Mouse (Mus musculus): ENCODE measurements at regions not wholly inside any gene's neighbourhood (a gene's known extent, or its start where the extent isn't known, plus 50 kb on each side); places are given as distances from the start of the nearest gene placed in this dataset.

DNA sequence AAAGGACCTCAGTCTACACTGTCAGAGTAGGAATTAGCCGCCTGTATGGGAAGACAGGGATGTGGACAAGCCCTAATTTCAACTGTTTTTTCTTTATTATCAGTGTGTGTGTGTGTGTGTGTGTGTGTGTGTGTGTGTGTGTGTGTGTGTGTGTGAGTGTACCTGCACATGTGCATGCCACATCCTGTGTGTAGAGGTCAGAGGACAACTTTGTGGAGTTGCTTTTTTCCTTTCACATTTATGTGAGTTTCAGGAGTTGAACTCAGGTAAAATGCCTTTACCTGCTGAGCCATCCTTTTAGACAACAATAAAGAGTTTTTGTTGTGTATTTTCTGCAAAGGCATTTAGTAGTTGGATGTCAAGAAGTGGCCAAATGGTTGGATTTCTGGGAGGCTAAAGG lies 2606.8 kb downstream of the Gm37988 start:
- H3K9me3 ChIP-seq (ENCODE audit: control insufficient read depth, low read length) = no peaks in the 10 kb centered on the region
- H3K4me1 ChIP-seq (replicated peaks; ENCODE audit: control insufficient read depth, insufficient read depth, low read length) = no peaks in the 10 kb centered on the region
- H3K36me3 ChIP-seq (ENCODE audit: control insufficient read depth, insufficient read depth, low read length) = no peaks in the 10 kb centered on the region
- no peak overlapping the region for H3K4me2 ChIP-seq
- H3K27ac ChIP-seq (ENCODE audit: low read depth, low read length) = no peak overlapping the region
- DNase-seq (ENCODE audit: low spot score) (no peak), ATAC-seq (replicated peaks; ENCODE audit: low FRiP score) (no peak)
- H3K4me3 ChIP-seq (ENCODE audit: low read depth, low read length) = no peak overlapping the region
- no peak overlapping the region for H3K9ac ChIP-seq (ENCODE audit: low read depth, low read length)
- WGBS = 85% methylated on average over 1 of the region's 1 CpGs
- H3K27me3 ChIP-seq (replicated peaks; ENCODE audit: control insufficient read depth, insufficient read depth, low read length) = no peaks in the 10 kb centered on the region

DNA sequence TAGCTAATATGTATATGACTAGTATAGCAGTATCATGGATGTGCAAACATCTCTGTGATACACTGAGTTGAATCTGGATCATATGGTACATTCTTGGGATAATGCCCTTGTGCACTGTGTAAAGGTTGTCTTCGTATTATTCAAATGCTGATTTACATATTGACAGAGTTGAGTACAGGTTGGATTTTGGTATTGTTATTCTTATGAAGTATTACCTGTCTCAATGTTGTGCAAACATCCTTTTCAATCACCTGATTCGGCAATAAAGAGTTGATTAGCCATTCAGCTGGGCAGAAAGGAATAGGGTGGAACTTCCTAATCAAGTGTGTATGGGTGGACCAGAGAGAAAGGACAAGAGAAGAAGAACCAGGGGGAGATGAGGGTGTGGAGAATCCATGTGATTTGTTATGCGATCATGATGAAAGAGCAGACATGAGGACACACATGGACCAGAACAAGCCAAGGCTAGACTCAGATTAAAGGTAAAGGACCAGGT lies 2644.0 kb downstream of the Gm37988 start:
- no peaks in the 10 kb centered on the region for H3K36me3 ChIP-seq (ENCODE audit: control insufficient read depth, insufficient read depth, low read length)
- no peaks in the 10 kb centered on the region for H3K9me3 ChIP-seq (ENCODE audit: control insufficient read depth, low read length)
- WGBS = 81% methylated on average over 3 of the region's 3 CpGs
- H3K4me3 ChIP-seq (ENCODE audit: low read depth, low read length) = no peak overlapping the region
- H3K27me3 ChIP-seq (replicated peaks; ENCODE audit: control insufficient read depth, insufficient read depth, low read length) = no peaks in the 10 kb centered on the region
- H3K4me1 ChIP-seq (replicated peaks; ENCODE audit: control insufficient read depth, insufficient read depth, low read length) = no peaks in the 10 kb centered on the region
- H3K9ac ChIP-seq (ENCODE audit: low read depth, low read length) = no peak overlapping the region
- DNase-seq (ENCODE audit: low spot score) (no peak), ATAC-seq (replicated peaks; ENCODE audit: low FRiP score) (no peak)
- H3K4me2 ChIP-seq = no peak overlapping the region
- H3K27ac ChIP-seq (ENCODE audit: low read depth, low read length) = no peak overlapping the region

DNA sequence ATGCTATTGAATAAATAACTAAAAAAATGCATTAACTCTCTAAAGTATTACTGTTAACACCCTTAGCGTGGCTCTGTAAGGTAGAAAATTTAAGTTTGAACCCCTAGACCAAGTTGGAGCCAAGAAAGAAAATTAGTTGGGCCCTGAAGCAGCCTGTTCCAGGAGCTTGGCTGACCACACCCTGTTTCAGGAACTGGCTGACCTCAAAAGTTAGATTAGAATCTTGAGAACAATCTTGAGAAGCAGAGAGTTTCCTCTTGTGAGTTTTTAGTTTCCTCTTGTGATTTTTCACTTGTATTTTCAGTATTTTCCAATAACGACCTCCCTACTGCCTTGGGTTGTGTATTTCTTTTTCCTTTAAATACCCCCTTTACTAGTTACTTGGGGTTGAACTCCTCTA lies 2647.2 kb downstream of the Gm37988 start:
- H3K36me3 ChIP-seq (ENCODE audit: control insufficient read depth, insufficient read depth, low read length) = no peaks in the 10 kb centered on the region
- H3K4me2 ChIP-seq = no peak overlapping the region
- ATAC-seq (replicated peaks; ENCODE audit: low FRiP score) (no peak), DNase-seq (ENCODE audit: low spot score) (no peak)
- H3K27ac ChIP-seq (ENCODE audit: low read depth, low read length) = no peak overlapping the region
- no peaks in the 10 kb centered on the region for H3K9me3 ChIP-seq (ENCODE audit: control insufficient read depth, low read length)
- H3K9ac ChIP-seq (ENCODE audit: low read depth, low read length) = no peak overlapping the region
- H3K4me3 ChIP-seq (ENCODE audit: low read depth, low read length) = no peak overlapping the region
- H3K27me3 ChIP-seq (replicated peaks; ENCODE audit: control insufficient read depth, insufficient read depth, low read length) = no peaks in the 10 kb centered on the region
- 43% methylated on average over 2 of the region's 2 CpGs for WGBS
- no peaks in the 10 kb centered on the region for H3K4me1 ChIP-seq (replicated peaks; ENCODE audit: control insufficient read depth, insufficient read depth, low read length)

DNA sequence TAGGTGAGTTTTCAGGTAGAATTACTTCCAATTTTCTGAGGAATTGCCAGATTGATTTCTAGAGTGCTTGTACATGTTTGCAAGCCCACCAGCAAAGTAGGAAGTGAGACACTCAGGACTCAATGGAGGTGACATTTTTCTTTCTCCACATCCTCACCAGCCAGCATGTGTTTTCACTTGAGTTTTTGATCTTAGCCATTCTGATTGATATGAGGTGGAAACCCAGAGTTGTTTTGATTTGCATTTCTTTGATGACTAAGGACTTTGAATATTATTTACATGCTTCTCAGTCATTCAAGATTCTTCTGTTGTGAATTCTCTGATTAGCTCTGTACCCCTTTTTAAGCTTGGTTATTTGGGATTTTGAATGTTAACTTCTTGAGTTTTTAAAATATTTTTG lies 2650.2 kb downstream of the Gm37988 start:
- Histone ChIP-seq H3K36me3 (ENCODE audit: control insufficient read depth, insufficient read depth, low read length) (no peaks in the 10 kb centered on the region), H3K9me3 (ENCODE audit: control insufficient read depth, low read length) (no peaks in the 10 kb centered on the region), H3K27ac (ENCODE audit: low read depth, low read length) (no peak overlapping the region), H3K4me3 (ENCODE audit: low read depth, low read length) (no peak overlapping the region), H3K4me1 (replicated peaks; ENCODE audit: control insufficient read depth, insufficient read depth, low read length) (no peaks in the 10 kb centered on the region), H3K9ac (ENCODE audit: low read depth, low read length) (no peak overlapping the region), H3K27me3 (replicated peaks; ENCODE audit: control insufficient read depth, insufficient read depth, low read length) (no peaks in the 10 kb centered on the region), H3K4me2 (no peak overlapping the region)
- ATAC-seq (replicated peaks; ENCODE audit: low FRiP score) (no peak), DNase-seq (ENCODE audit: low spot score) (no peak)

DNA sequence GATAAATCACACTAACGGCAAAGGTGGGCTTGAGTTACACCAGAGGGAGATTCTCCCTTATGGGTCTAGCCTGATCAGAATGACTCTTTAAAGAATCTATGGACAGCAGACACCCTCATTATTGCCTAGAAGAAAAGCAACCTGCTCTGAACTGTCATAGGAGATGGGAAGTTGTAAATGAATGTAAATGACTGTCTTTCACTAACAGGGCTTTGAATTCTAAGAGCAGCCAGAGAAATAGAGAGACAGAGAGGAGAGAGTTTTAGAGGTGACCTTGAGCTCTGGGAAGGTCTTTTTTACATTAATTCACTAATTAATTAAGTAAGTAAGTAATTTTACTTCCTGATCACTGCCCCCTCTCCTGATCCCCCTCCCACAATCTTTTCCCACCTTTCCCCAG lies 2686.4 kb downstream of the Gm37988 start:
- Histone ChIP-seq H3K36me3 (ENCODE audit: control insufficient read depth, insufficient read depth, low read length) (no peaks in the 10 kb centered on the region), H3K4me1 (replicated peaks; ENCODE audit: control insufficient read depth, insufficient read depth, low read length) (no peaks in the 10 kb centered on the region), H3K4me3 (ENCODE audit: low read depth, low read length) (no peak overlapping the region), H3K9me3 (ENCODE audit: control insufficient read depth, low read length) (no peaks in the 10 kb centered on the region), H3K4me2 (no peak overlapping the region), H3K27me3 (replicated peaks; ENCODE audit: control insufficient read depth, insufficient read depth, low read length) (no peaks in the 10 kb centered on the region), H3K27ac (ENCODE audit: low read depth, low read length) (no peak overlapping the region), H3K9ac (ENCODE audit: low read depth, low read length) (no peak overlapping the region)
- DNase-seq (ENCODE audit: low spot score) (no peak), ATAC-seq (replicated peaks; ENCODE audit: low FRiP score) (no peak)
- 91% methylated on average over 1 of the region's 1 CpGs for WGBS

DNA sequence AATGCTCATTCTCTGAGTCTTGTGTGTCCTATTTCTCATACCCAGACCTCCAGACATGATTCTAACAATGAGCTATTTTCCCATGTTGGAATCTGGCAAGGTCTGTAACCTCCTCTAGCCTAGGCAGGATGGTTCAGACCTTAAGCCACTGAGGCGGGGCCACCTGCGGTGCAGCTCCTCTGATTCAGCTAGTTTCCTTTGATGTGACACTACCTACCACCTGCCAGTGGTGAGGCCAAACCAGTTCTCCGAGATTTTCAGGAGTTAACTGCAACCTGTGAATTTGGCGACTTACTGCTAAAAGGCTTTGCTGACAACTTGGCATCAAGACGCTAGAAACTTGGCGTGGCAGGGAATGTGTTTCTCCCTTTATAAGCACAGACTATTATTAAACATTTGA lies 2691.3 kb downstream of the Gm37988 start:
- no peaks in the 10 kb centered on the region for H3K4me1 ChIP-seq (replicated peaks; ENCODE audit: control insufficient read depth, insufficient read depth, low read length)
- H3K36me3 ChIP-seq (ENCODE audit: control insufficient read depth, insufficient read depth, low read length) = no peaks in the 10 kb centered on the region
- no peak overlapping the region for H3K4me3 ChIP-seq (ENCODE audit: low read depth, low read length)
- no peak overlapping the region for H3K4me2 ChIP-seq
- H3K9me3 ChIP-seq (ENCODE audit: control insufficient read depth, low read length) = no peaks in the 10 kb centered on the region
- 66% methylated on average over 6 of the region's 6 CpGs for WGBS
- ATAC-seq (replicated peaks; ENCODE audit: low FRiP score) (no peak), DNase-seq (ENCODE audit: low spot score) (no peak)
- no peak overlapping the region for H3K27ac ChIP-seq (ENCODE audit: low read depth, low read length)
- no peak overlapping the region for H3K9ac ChIP-seq (ENCODE audit: low read depth, low read length)
- no peaks in the 10 kb centered on the region for H3K27me3 ChIP-seq (replicated peaks; ENCODE audit: control insufficient read depth, insufficient read depth, low read length)

DNA sequence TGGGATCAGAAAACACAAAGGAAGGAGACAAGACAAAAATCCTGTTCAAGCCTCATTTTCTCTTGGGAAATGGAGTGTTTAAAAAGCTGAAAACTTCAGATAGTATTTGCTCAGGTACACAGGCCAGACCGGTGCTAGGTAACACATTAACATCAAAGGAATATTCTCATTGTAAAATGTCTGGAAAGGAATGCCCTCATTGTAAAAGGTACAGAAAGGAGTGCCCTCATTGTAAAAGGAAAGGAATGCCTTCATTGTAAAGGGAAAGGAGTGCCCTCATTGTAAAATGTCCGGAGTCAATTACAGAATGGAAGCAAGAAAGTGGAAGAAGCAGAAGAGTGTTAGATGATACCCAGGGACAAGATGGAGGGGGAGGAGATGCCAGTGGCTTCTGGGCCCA lies 2694.7 kb downstream of the Gm37988 start:
- Histone ChIP-seq H3K4me2 (no peak overlapping the region), H3K27me3 (replicated peaks; ENCODE audit: control insufficient read depth, insufficient read depth, low read length) (no peaks in the 10 kb centered on the region), H3K4me1 (replicated peaks; ENCODE audit: control insufficient read depth, insufficient read depth, low read length) (no peaks in the 10 kb centered on the region), H3K36me3 (ENCODE audit: control insufficient read depth, insufficient read depth, low read length) (no peaks in the 10 kb centered on the region), H3K9me3 (ENCODE audit: control insufficient read depth, low read length) (no peaks in the 10 kb centered on the region), H3K27ac (ENCODE audit: low read depth, low read length) (no peak overlapping the region), H3K9ac (ENCODE audit: low read depth, low read length) (no peak overlapping the region), H3K4me3 (ENCODE audit: low read depth, low read length) (no peak overlapping the region)
- ATAC-seq (replicated peaks; ENCODE audit: low FRiP score) (no peak), DNase-seq (ENCODE audit: low spot score) (no peak)
- WGBS = 87% methylated on average over 2 of the region's 2 CpGs

DNA sequence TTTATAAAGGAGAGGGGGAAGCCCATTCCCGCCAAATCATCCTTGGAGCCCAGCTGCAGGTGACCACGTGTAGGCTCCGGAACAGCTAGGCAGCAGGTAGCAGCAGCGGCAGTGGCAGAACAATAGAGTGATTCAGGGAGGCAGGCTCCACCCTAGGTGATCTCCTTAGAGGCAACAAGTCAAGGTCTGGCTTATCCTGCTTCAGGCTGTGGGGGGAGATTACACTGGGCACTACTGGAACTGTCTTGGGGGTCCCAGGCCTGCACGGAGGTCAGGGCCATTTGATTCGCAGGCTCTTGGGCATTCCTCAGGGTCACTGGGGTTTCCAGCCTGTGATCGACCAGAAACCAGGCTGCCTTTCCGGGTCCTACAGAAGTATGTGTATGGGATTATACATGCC lies 2711.1 kb downstream of the Gm37988 start:
- Histone ChIP-seq H3K36me3 (ENCODE audit: control insufficient read depth, insufficient read depth, low read length) (no peaks in the 10 kb centered on the region), H3K9me3 (ENCODE audit: control insufficient read depth, low read length) (no peaks in the 10 kb centered on the region), H3K4me2 (no peak overlapping the region), H3K9ac (ENCODE audit: low read depth, low read length) (no peak overlapping the region), H3K27ac (ENCODE audit: low read depth, low read length) (no peak overlapping the region), H3K4me1 (replicated peaks; ENCODE audit: control insufficient read depth, insufficient read depth, low read length) (no peaks in the 10 kb centered on the region), H3K4me3 (ENCODE audit: low read depth, low read length) (no peak overlapping the region), H3K27me3 (replicated peaks; ENCODE audit: control insufficient read depth, insufficient read depth, low read length) (no peaks in the 10 kb centered on the region)
- 65% methylated on average over 8 of the region's 8 CpGs for WGBS
- DNase-seq (ENCODE audit: low spot score) (no peak), ATAC-seq (replicated peaks; ENCODE audit: low FRiP score) (no peak)

DNA sequence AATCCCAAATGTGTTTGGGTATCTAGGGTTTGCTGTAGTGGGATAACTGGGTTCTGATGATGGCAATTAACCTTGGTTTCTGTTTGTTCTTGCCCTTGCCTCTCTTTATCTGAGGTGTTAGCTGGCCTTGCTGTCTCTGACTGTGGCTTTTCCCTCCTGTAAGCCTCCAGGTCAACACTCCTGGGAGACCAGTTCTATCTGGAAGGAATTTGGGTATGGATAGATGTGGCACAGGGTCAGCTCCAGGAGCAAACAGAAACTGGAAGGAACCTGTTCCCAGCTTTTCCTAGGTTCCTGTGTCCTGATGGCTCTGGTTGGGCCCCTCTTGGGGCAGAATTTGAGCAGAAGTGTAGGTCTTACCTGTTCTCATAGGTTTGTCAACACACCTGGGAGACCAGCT lies 2725.8 kb downstream of the Gm37988 start:
- no peaks in the 10 kb centered on the region for H3K9me3 ChIP-seq (ENCODE audit: control insufficient read depth, low read length)
- no peak overlapping the region for H3K4me2 ChIP-seq
- no peak for ATAC-seq (replicated peaks; ENCODE audit: low FRiP score)
- no peak for DNase-seq (ENCODE audit: low spot score)
- H3K4me3 ChIP-seq (ENCODE audit: low read depth, low read length) = no peak overlapping the region
- no peak overlapping the region for H3K9ac ChIP-seq (ENCODE audit: low read depth, low read length)
- H3K4me1 ChIP-seq (replicated peaks; ENCODE audit: control insufficient read depth, insufficient read depth, low read length) = no peaks in the 10 kb centered on the region
- no peaks in the 10 kb centered on the region for H3K36me3 ChIP-seq (ENCODE audit: control insufficient read depth, insufficient read depth, low read length)
- no peak overlapping the region for H3K27ac ChIP-seq (ENCODE audit: low read depth, low read length)
- no peaks in the 10 kb centered on the region for H3K27me3 ChIP-seq (replicated peaks; ENCODE audit: control insufficient read depth, insufficient read depth, low read length)

All from liver, embryonic 11.5 days (tissue).